Mouse (Mus musculus) adrenal gland, postnatal 4 days (tissue): ENCODE measurements around the gene Adgb. TPM values are rescaled to one million over a fixed set of nuclear protein-coding genes. Genes with fewer than 3 reads are reported as not detected.

Experiments
- total RNA-seq, 2 experiments: library from RNA; stranded (reverse); gene quantifications; 2 replicates each; pipeline ENCODE4 v1.2.3; 2021

The Adgb gene
- total RNA-seq, 2 experiments from 2014 or later, result 0.59 to 1.0 TPM

Other genes with a start within 250 kb of the Adgb start
- 10 to 100 TPM in 1 of 2 experiments, 1 to 10 TPM in 1; 8.9 to 10.7 TPM for gene Rab32, start 85.9 kb upstream of the Adgb start, total RNA-seq
- gene Gm10944, start 209.0 kb upstream of the Adgb start, total RNA-seq, result not detected